Mouse (Mus musculus) myocyte (in vitro differentiated cells): ENCODE measurements around the gene Zdhhc7.
A peak's percentile ranks its signal among the peaks of the same experiment; 100 is the strongest.

ENCODE experiments used
- MAX ChIP-seq: IDR thresholded peaks from one replicate; pipeline ENCODE4 v1.6.1; 2011; ENCODE audit warnings: low read depth, mild to moderate bottlenecking, control low read depth
- POLR2A ChIP-seq: IDR thresholded peaks from one replicate; pipeline ENCODE4 v1.6.1; 2011; ENCODE audit warnings: low read depth, mild to moderate bottlenecking, control low read depth, moderate library complexity; ENCODE audit not compliant: insufficient read length
- REST ChIP-seq: IDR thresholded peaks from one replicate; pipeline ENCODE4 v1.6.1; 2011; ENCODE audit warnings: mild to moderate bottlenecking, control low read depth, moderate library complexity; ENCODE audit not compliant: insufficient read depth, insufficient read length
- TCF12 ChIP-seq: IDR thresholded peaks from one replicate; pipeline ENCODE4 v1.6.1; 2011; ENCODE audit warnings: mild to moderate bottlenecking, control low read depth; ENCODE audit not compliant: poor library complexity, insufficient read depth, severe bottlenecking

GRCm38 (mm10) chr8:120101068-120101972 lies at the start of gene Zdhhc7:
- TF ChIP-seq POLR2A (peak; percentile 72), TCF12 (no peak), REST (no peak), MAX (no peak)
